Mouse (Mus musculus) myocyte (in vitro differentiated cells): ENCODE measurements around the gene Susd6. TPM values are rescaled to one million over a fixed set of nuclear protein-coding genes. Genes with fewer than 3 reads are reported as not detected.

Source experiments
- H3K27me3 ChIP-seq: one replicate; pipeline ENCODE4 v1.6.1; 2011; ENCODE audit not compliant: control insufficient read depth, insufficient read depth, insufficient read length
- H3K36me3 ChIP-seq: one replicate; pipeline ENCODE4 v1.6.1; 2011; ENCODE audit not compliant: control insufficient read depth, insufficient read depth
- H3K4me2 ChIP-seq: one replicate; pipeline ENCODE4 v1.6.1; 2011; ENCODE audit warnings: low read depth, control low read depth
- H3K4me3 ChIP-seq: one replicate; pipeline ENCODE4 v1.5.1; 2011; ENCODE audit warnings: mild to moderate bottlenecking, control low read depth, moderate library complexity
- H3K79me2 ChIP-seq: one replicate; pipeline ENCODE4 v1.6.1; 2011; ENCODE audit not compliant: control insufficient read depth, insufficient read depth
- H3ac ChIP-seq: one replicate; pipeline ENCODE4 v1.6.1; 2011; ENCODE audit not compliant: control insufficient read depth, insufficient read length
- CEBPB ChIP-seq: IDR thresholded peaks from 2 replicates; pipeline ENCODE4 v1.6.1; 2011; ENCODE audit warnings: mild to moderate bottlenecking, moderate library complexity; ENCODE audit not compliant: poor library complexity, insufficient read depth, severe bottlenecking
- E2F4 ChIP-seq: IDR thresholded peaks from one replicate; pipeline ENCODE4 v1.6.1; 2011; ENCODE audit warnings: mild to moderate bottlenecking, control low read depth, moderate library complexity; ENCODE audit not compliant: insufficient read depth
- MAX ChIP-seq: IDR thresholded peaks from one replicate; pipeline ENCODE4 v1.6.1; 2011; ENCODE audit warnings: low read depth, mild to moderate bottlenecking, control low read depth
- MYOD1 ChIP-seq, 3 experiments: IDR thresholded peaks; one replicate each; pipeline ENCODE4 v1.6.1; 2011; ENCODE audit warnings: control low read depth in 2 of 3, low read depth in 2 of 3, mild to moderate bottlenecking in 2 of 3, moderate library complexity in 1 of 3; ENCODE audit not compliant: insufficient read length in 2 of 3, control insufficient read depth in 1 of 3
- MYOG ChIP-seq, 3 experiments: IDR thresholded peaks; one replicate each; pipeline ENCODE4 v1.6.1; 2011; ENCODE audit warnings: control low read depth in 2 of 3, low read depth in 2 of 3, mild to moderate bottlenecking in 2 of 3; ENCODE audit not compliant: insufficient read length in 2 of 3, control insufficient read depth in 1 of 3, insufficient read depth in 1 of 3
- POLR2A ChIP-seq: IDR thresholded peaks from one replicate; pipeline ENCODE4 v1.6.1; 2011; ENCODE audit warnings: low read depth, mild to moderate bottlenecking, control low read depth, moderate library complexity; ENCODE audit not compliant: insufficient read length
- POLR2AphosphoS2 ChIP-seq: IDR thresholded peaks from one replicate; pipeline ENCODE4 v1.6.1; 2011; ENCODE audit warnings: low read depth, control low read depth; ENCODE audit not compliant: insufficient read length
- REST ChIP-seq: IDR thresholded peaks from one replicate; pipeline ENCODE4 v1.6.1; 2011; ENCODE audit warnings: mild to moderate bottlenecking, control low read depth, moderate library complexity; ENCODE audit not compliant: insufficient read depth, insufficient read length
- SRF ChIP-seq: IDR thresholded peaks from one replicate; pipeline ENCODE4 v1.6.1; 2011; ENCODE audit warnings: low read depth; ENCODE audit not compliant: control insufficient read depth, insufficient read length
- TCF12 ChIP-seq: IDR thresholded peaks from one replicate; pipeline ENCODE4 v1.6.1; 2011; ENCODE audit warnings: mild to moderate bottlenecking, control low read depth; ENCODE audit not compliant: poor library complexity, insufficient read depth, severe bottlenecking
- TCF3 ChIP-seq: IDR thresholded peaks from one replicate; pipeline ENCODE4 v1.6.1; 2011; ENCODE audit warnings: low read depth, control low read depth; ENCODE audit not compliant: insufficient read length
- USF1 ChIP-seq: IDR thresholded peaks from one replicate; pipeline ENCODE4 v1.6.1; 2011; ENCODE audit warnings: low read depth, mild to moderate bottlenecking, control low read depth, moderate library complexity
- polyA plus RNA-seq: library from polyadenylated mRNA; unstranded; fragments of >200 nt; fragmentation: generic; extraction: Trizol; gene quantifications from one replicate; pipeline ENCODE4 v1.2.1, GENCODE M21; 2012; ENCODE audit warnings: missing spikeins

Susd6 gene
- polyA plus RNA-seq, 1 experiment, result 64.0 TPM

DNA sequence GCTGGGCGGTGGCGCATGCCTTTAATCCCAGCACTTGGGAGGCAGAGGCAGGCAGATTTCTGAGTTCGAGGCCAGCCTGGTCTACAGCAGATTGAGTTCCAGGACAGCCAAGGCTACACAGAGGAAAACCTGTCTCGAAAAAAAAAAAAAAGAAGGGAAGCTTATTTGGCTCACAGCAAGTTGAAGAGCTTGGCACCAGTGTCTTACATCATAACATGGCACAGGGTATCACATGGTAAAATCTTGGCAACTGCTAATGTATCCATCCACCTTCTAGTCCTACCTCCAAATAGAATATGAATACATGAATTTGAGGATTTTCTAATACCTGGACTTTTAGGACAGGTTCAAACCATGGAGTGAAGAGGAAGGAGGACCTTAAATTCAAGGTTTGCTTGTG, 4.2 kb downstream of the Susd6 start:
- Histone ChIP-seq H3K4me2 (peak overlapping the region; percentile 43), H3K4me3 (no peak overlapping the region), H3K79me2 (peaks cover 87% of the 10 kb centered on the region), H3K27me3 (no peaks in the 10 kb centered on the region), H3K36me3 (no peaks in the 10 kb centered on the region), H3ac (no peak overlapping the region)
- TF ChIP-seq CEBPB, result no peak
- no peak for TF ChIP-seq E2F4
- TF ChIP-seq MYOG (IDR thresholded peaks at IDR 0.05; ENCODE audit: control insufficient read depth in 1 of 3, insufficient read depth in 1 of 3, insufficient read length in 2 of 3, low read depth in 2 of 3), result no peak
- TF ChIP-seq POLR2AphosphoS2, result no peak
- no peak for TF ChIP-seq POLR2A

DNA sequence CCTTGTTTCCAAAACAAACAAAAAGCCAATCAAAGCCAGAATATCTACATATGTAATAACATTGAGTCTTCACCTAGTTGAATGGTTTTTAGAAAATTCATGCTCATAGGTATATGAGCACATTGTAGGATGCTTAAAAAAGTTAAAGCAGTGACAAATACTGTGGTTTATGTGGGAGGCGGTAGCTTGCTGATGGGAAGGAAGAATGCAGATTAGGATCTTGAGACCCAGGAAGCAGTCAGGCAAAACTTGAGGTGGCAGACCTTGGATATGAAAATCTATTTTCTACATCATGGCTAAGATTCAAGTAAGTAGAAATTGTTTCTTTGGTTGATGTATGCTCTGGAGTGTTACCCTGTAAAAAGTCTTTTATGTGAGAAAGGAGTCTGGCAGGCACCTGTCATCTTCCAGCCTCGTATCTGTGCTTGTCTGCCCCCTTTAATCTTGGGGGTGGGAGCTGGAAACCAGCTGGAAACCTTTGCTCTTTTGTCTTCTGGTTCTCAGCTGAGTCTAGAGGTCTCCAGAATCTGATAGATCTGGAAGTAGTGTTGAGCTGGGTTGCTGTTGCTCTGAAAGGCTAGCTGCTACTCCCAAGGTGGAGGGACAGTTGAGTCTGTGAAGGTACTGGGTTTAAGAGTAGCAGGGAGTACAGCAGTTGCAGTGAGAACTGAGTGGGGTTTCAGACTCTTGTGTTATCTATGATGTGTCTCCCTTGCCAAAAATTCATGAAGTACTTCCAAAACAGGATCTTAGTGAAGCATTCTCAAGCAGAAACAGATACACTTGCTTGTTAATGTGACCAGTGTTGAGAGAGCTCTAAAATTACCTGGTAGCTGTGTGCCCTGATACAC, 4.8 kb downstream of the Susd6 start:
- TF ChIP-seq MAX (no peak), E2F4 (no peak), POLR2A (no peak), SRF (no peak), MYOG (IDR thresholded peaks at IDR 0.05; ENCODE audit: control insufficient read depth in 1 of 3, insufficient read depth in 1 of 3, insufficient read length in 2 of 3, low read depth in 2 of 3) (no peak), TCF12 (no peak), CEBPB (no peak), POLR2AphosphoS2 (no peak), REST (no peak), TCF3 (no peak), MYOD1 (IDR thresholded peaks at IDR 0.05; ENCODE audit: control insufficient read depth in 1 of 3, insufficient read length in 2 of 3, low read depth in 2 of 3) (no peak), USF1 (no peak)
- Histone ChIP-seq H3K4me3 (no peak overlapping the region), H3K79me2 (peaks cover 94% of the 10 kb centered on the region), H3K27me3 (no peaks in the 10 kb centered on the region), H3K4me2 (peak overlapping the region; percentile 43), H3ac (no peak overlapping the region), H3K36me3 (no peaks in the 10 kb centered on the region)

DNA sequence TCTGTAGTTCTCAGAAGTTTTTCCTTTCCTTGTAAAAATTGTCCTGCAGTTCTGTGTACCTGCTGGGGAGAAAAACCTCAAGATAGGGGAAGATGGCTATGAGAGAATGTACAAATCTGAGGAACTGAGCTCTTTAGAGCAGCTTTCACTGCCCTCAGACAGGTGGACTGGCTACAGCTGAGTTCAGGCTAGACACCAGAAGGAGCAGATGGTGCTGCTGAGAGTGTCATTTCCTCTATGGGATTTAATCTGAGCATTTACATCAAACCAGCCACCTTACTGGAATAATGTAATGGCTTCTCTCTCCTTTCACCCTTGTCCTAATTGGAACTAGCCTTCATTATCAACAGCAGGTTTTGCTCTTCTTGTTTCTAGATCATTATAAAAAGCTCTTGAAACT, 8.0 kb downstream of the Susd6 start:
- Histone ChIP-seq H3K79me2 (peaks cover 100% of the 10 kb centered on the region), H3K4me2 (no peak overlapping the region), H3K27me3 (no peaks in the 10 kb centered on the region), H3K4me3 (no peak overlapping the region), H3ac (no peak overlapping the region), H3K36me3 (no peaks in the 10 kb centered on the region)
- TF ChIP-seq MYOD1 (IDR thresholded peaks at IDR 0.05; ENCODE audit: control insufficient read depth in 1 of 3, insufficient read length in 2 of 3, low read depth in 2 of 3), result peak; percentile 37 to 64 (median 62)
- TF ChIP-seq CEBPB, result no peak
- TF ChIP-seq MYOG (IDR thresholded peaks at IDR 0.05; ENCODE audit: control insufficient read depth in 1 of 3, insufficient read depth in 1 of 3, insufficient read length in 2 of 3, low read depth in 2 of 3), result peak in 2 of 3 experiments; percentile 28 to 58

- Histone ChIP-seq H3K79me2 (peaks cover 100% of the 10 kb centered on the region), H3K4me2 (peak overlapping the region; percentile 53), H3K4me3 (no peak overlapping the region), H3ac (no peak overlapping the region), H3K36me3 (no peaks in the 10 kb centered on the region), H3K27me3 (no peaks in the 10 kb centered on the region)
- TF ChIP-seq TCF3 (no peak), E2F4 (no peak), POLR2A (no peak), TCF12 (no peak), MAX (no peak), USF1 (no peak), CEBPB (no peak), MYOD1 (IDR thresholded peaks at IDR 0.05; ENCODE audit: control insufficient read depth in 1 of 3, insufficient read length in 2 of 3, low read depth in 2 of 3) (no peak), SRF (no peak), MYOG (IDR thresholded peaks at IDR 0.05; ENCODE audit: control insufficient read depth in 1 of 3, insufficient read depth in 1 of 3, insufficient read length in 2 of 3, low read depth in 2 of 3) (no peak), POLR2AphosphoS2 (no peak), REST (no peak)
Measured at GRCm38 (mm10) chr12:80800156-80800555, 9.8 kb downstream of the Susd6 start.

GRCm38 (mm10) chr12:80801443-80801842, 11.1 kb downstream of the Susd6 start:
- peaks cover 100% of the 10 kb centered on the region for H3K79me2 ChIP-seq

More at GRCm38 (mm10) chr12:80801443-80801842, 11.1 kb downstream of the Susd6 start:
- TF ChIP-seq MYOD1 (IDR thresholded peaks at IDR 0.05; ENCODE audit: control insufficient read depth in 1 of 3, insufficient read length in 2 of 3, low read depth in 2 of 3) (no peak), SRF (no peak), TCF3 (no peak), CEBPB (no peak), USF1 (no peak), MAX (no peak), TCF12 (no peak), POLR2A (no peak), REST (no peak), E2F4 (no peak), POLR2AphosphoS2 (no peak), MYOG (IDR thresholded peaks at IDR 0.05; ENCODE audit: control insufficient read depth in 1 of 3, insufficient read depth in 1 of 3, insufficient read length in 2 of 3, low read depth in 2 of 3) (no peak)
- Histone ChIP-seq H3K36me3 (no peaks in the 10 kb centered on the region), H3K4me2 (no peak overlapping the region), H3K4me3 (no peak overlapping the region), H3K27me3 (no peaks in the 10 kb centered on the region), H3ac (no peak overlapping the region)
